Mouse (Mus musculus): ENCODE measurements around the gene Sh3d19. TPM values are rescaled to one million over a fixed set of nuclear protein-coding genes. Genes with fewer than 3 reads are reported as not detected.

The Sh3d19 gene
- total RNA-seq, 2 experiments from 2014 or later = 2.5 to 7.3 TPM

Other genes with a start within 250 kb of the Sh3d19 start
- gene Fam160a1, start 153.8 kb upstream of the Sh3d19 start, total RNA-seq (2015; ENCODE audit: low replicate concordance) = 1.3 TPM in 1 of 2 replicates, not detected in the other
- 0.53 TPM in 1 of 2 replicates, not detected in the other for gene Fam160a1, start 153.8 kb upstream of the Sh3d19 start, total RNA-seq (2017; ENCODE audit: low replicate concordance)
- gene Glt28d2, start 83.6 kb upstream of the Sh3d19 start, total RNA-seq (2015; ENCODE audit: low replicate concordance) = not detected in 2 replicates
- gene Glt28d2, start 83.6 kb upstream of the Sh3d19 start, total RNA-seq (2017; ENCODE audit: low replicate concordance) = not detected in 2 replicates
- gene Gm37240, start 83.6 kb upstream of the Sh3d19 start, total RNA-seq (2015; ENCODE audit: low replicate concordance) = not detected in 2 replicates
- gene Gm37240, start 83.6 kb upstream of the Sh3d19 start, total RNA-seq (2017; ENCODE audit: low replicate concordance) = not detected in 2 replicates
- not detected in 2 replicates for gene Prss48, start 31.4 kb downstream of the Sh3d19 start, total RNA-seq (2015; ENCODE audit: low replicate concordance)
- not detected in 2 replicates for gene Prss48, start 31.4 kb downstream of the Sh3d19 start, total RNA-seq (2017; ENCODE audit: low replicate concordance)
- gene Rps3a1, start 171.6 kb downstream of the Sh3d19 start, total RNA-seq (2015; ENCODE audit: low replicate concordance) = 1,143 and 1,236 TPM in 2 replicates
- gene Rps3a1, start 171.6 kb downstream of the Sh3d19 start, total RNA-seq (2017; ENCODE audit: low replicate concordance) = 1,103 and 1,193 TPM in 2 replicates

Data from erythroid progenitor cell, adult 5-6 weeks (primary cell).